Mouse (Mus musculus) naive thymus-derived CD4-positive, alpha-beta T cell, adult 5 months (primary cell): ENCODE results near the gene Fam189b. TPM values are rescaled to one million over a fixed set of nuclear protein-coding genes. Genes with fewer than 3 reads are reported as not detected.

Source experiments
- polyA plus RNA-seq: library from polyadenylated mRNA; unstranded; fragments of 100-300 nt; shearing (Covaris generic); gene quantifications from one replicate; pipeline ENCODE4 v1.2.1, GENCODE M21; 2017

Gene Fam189b
- polyA plus RNA-seq: 143 TPM

DNA sequence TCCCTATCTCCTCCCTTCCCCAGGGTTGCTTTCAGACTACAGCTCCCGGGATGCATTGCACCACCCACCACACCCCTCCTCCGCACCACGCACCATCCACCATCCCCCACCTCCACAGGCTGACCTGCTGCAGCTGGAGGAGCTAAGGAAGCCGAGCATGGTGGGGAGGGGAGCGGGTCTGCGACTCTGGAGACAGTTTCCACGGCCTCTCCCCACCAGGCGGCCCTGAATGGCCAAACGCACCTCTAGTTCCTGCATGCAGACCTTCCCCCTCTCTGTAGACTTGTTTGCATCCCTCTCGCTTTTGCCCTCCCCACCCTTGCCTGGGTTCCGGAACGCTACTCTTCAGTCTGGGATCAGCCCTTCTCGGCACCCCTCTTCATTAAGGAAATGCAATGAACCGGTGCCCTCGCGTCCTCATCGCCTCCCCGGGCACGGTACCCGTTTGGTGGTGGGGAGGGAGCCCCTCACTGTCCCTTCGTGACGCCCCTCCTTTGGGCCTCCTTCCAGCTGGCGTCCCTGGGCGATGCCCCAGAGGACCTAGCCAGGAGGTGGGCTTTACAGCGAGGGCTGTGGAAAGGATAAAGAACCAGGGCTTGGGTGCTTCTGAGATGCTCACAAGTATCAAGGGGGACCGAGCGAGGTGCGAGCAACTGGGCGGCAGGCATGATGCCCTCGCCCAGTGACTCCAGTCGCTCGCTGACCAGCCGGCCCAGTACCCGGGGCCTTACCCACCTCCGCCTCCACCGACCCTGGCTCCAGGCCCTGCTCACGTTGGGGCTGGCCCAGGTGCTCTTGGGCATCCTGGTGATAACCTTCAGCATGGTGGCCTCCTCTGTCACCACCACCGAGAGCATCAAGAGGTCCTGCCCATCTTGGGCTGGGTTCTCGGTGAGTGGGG, at the start of gene Fam189b:
Gene Fam189b (plus strand): TSS at position 86 of the 901 bp plus-strand sequence.

DNA sequence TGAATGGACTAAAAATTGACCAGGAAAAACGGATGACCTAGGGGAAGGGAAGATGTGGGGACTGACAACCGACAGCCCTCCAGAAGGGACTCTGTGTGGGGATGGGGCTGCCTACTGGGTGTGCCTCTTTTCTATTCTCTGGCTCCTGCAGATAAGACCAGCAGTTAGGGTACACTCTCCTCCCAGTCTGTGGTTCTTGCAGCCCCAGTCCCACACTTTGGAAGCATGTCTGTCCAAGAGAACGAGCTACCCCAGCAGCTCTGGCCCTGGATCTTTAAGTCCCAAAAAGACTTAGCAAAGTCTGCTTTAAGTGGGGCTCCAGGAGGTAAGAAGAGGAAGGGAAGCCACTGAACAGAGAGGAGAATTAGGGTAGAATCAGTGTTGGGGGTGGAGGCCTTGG, 47.0 kb upstream of the Fam189b start, which contains the start of gene Pklr:
Gene Pklr (plus strand): TSS at position 185 of the 400 bp plus-strand sequence.

DNA sequence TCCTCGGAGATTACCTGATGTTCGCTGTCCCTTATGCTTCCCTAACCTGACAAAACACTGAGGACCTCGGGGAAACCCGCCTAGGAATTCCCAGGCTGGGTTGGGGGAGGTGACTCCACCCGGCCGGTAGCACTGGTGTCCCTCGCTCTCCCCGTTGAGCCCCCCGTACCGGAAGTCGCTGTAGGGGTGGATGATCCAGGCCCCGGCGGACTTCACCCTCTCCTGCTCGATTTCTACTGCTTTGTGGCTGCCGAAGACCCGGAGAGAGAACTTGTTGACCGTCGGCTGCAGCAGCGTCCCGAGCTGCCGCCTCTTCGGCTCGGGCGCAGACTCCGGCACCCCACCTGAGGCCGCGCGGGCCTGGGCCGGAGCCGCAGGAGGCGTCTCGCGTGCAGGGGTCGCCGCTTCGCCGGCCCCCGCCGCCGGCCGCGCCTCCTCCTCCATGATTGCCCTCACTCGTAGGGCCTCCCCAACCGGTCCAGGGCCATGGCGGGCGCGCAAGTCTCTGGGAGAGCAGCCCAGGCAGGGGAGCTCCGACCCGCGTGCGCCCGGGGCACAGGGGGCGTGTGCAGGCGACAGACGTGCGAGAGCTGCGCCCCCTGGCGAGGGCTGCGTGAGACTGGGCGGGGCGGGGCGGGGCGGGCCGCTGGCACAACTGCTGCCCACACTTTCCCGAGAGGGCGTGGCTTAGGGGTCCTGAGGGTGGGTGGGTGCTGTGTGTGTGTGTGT, 23.2 kb upstream of the Fam189b start, which contains the start of gene Hcn3:
Gene Hcn3 (minus strand): TSS at position 581 of the 729 bp plus-strand sequence.

GRCm38 (mm10) chr3:89164506-89165267, 18.3 kb upstream of the Fam189b start, which contains the start of gene Clk2:
TSS of gene Clk2 (plus strand) at chr3:89164795.

DNA sequence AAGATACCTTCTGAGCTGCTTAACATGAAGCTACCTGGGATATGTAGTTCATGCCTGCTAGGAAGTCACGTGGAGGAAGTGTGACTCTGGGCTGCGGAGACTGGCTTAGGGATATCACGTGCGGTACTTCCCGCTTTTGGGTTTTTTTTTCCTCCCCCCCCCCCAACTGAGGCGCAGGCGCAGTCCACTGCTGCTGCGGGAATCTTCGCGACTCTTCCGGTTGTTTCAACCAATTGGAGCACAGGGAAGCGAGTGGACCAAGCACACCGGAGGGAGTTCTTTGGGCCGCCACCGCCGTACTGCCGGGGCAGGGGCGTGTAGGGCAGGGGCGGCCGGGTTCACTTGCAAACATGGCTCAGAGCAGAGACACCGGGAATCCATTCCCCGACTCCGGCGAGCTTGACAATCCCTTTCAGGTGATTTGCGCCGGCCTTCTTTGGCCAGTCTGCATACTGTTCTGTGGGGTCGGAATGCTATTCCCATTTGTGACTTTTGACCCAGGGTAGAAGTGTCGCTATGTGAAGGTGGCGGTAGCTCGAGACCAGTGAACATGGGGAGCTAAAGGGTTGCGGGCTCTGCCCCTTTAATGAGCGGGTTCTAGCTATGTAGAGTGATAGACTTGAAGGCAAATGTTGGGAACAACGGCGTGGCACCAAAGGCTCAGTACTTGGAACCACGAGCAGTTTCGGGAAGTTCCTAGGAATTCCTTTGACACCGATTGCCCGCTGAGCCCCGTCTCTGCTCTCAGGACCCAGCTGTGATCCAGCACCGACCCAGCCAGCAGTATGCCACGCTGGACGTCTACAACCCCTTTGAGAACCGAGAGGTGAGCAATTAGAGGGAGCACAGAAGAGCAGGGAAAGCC, 5.5 kb upstream of the Fam189b start, which contains the start of gene Scamp3:
Gene Scamp3 (plus strand): TSS at position 232 of the 865 bp plus-strand sequence.

GRCm38 (mm10) chr3:89202253-89203141, 19.6 kb downstream of the Fam189b start, which contains the start of gene Gba:
TSS of gene Gba (plus strand) at chr3:89202928.

DNA sequence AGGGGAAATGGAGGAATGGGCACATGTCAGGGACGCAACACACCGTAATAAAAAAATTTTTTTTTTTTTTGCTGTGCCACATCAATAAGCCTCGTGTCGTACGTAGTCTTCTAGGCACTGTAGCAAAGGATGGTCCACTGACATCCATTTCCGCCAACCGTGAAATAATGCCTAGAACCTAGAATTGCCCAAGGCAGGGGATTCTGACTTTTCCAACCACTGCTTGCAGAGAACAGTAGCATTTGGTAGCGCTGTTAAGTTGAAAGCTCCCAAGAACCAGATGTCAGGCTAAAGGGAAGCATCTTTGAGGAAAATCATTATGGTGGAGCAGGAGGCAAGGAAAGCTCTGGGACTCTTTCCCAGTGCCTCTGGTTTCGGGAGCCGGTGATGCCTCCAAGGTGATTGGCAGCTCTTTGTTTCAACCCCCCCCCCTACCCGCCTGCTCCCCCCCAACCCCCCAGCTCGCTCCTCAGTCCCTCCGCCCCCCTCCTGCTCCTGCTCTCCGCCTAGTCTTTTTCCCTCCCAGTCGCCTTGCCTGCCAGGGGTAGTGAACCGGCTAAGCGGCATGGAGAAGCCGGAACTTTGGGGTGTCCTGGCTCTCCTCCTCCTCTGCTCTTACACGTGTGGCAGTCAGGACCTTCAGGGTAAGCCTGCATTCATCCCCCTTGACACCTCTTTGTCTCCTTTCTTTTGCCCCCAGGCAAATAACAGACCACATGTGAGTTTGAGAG, 31.9 kb downstream of the Fam189b start, which contains the start of gene Thbs3:
Gene Thbs3 (plus strand): TSS at position 500 of the 731 bp plus-strand sequence.

DNA sequence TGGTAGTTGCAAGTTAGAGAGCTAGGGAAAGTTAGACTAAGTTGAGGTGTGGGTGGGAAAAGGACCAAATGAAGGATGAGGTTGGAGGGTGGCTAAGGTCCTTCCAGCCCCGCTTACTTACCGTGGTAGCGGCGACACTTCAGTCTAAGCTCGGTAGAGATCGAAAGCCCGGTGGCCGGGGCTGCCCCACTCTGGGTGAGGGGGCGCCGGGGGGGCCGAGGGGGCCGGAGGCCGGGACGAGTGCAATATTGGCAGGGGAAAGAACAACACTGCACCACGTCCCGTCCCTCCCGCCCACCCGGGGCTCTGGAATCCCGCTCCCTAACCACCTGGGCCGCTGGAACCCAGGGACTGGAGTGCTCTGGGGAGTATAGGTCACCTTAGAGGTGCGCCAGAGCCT, 44.0 kb downstream of the Fam189b start, which contains the start of gene Mtx1:
Gene Mtx1 (minus strand): TSS at position 189 of the 400 bp plus-strand sequence.

DNA sequence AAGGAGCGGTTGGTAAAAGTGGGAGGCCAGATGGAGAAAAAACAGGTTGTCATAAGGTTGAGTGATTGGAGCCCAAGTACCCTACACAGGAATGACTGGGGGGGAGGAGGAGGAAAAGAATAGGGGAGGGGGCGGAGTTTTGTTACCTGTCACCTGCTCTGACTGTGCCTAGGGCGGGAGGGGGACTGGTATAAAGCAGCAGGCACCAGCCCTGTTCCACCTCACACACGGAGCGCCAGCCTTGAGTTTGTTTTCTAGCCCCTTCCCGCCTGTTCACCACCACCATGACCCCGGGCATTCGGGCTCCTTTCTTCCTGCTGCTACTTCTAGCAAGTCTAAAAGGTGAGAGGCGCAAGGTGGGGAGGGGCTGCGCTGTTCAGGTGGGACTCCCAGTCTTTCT, 45.9 kb downstream of the Fam189b start, which contains the start of gene Muc1:
Gene Muc1 (plus strand): TSS at position 222 of the 400 bp plus-strand sequence.

Other genes with a start within 250 kb of the Fam189b start
- gene Ash1l, start 232.5 kb upstream of the Fam189b start, polyA plus RNA-seq: 40.8 TPM
- 146 TPM for gene Dap3, start 232.0 kb upstream of the Fam189b start, polyA plus RNA-seq
- 55.7 TPM for gene Rusc1, start 89.8 kb upstream of the Fam189b start, polyA plus RNA-seq
- not detected for gene Gm43738, start 82.0 kb upstream of the Fam189b start, polyA plus RNA-seq
- gene Fdps, start 81.2 kb upstream of the Fam189b start, polyA plus RNA-seq: 69.4 TPM
- not detected for gene Pklr, start 47.0 kb upstream of the Fam189b start, polyA plus RNA-seq
- gene Hcn3, start 22.9 kb upstream of the Fam189b start, polyA plus RNA-seq: 2.3 TPM
- gene Clk2, start 18.3 kb upstream of the Fam189b start, polyA plus RNA-seq: 106 TPM
- 217 TPM for gene Scamp3, start 5.7 kb upstream of the Fam189b start, polyA plus RNA-seq
- 72.7 TPM for gene Gba, start 19.8 kb downstream of the Fam189b start, polyA plus RNA-seq
- gene Thbs3, start 32.0 kb downstream of the Fam189b start, polyA plus RNA-seq: 1.5 TPM
- gene Mtx1, start 43.9 kb downstream of the Fam189b start, polyA plus RNA-seq: 102 TPM
- gene Muc1, start 45.9 kb downstream of the Fam189b start, polyA plus RNA-seq: not detected
- 161 TPM for gene Krtcap2, start 62.8 kb downstream of the Fam189b start, polyA plus RNA-seq
- gene Trim46, start 63.2 kb downstream of the Fam189b start, polyA plus RNA-seq: 1.1 TPM
- 74.9 TPM for gene Dpm3, start 76.2 kb downstream of the Fam189b start, polyA plus RNA-seq
- gene Slc50a1, start 87.4 kb downstream of the Fam189b start, polyA plus RNA-seq: 189 TPM
- not detected for gene Efna1, start 98.0 kb downstream of the Fam189b start, polyA plus RNA-seq
- gene Efna3, start 139.8 kb downstream of the Fam189b start, polyA plus RNA-seq: not detected
- 0.21 TPM for gene Efna4, start 154.9 kb downstream of the Fam189b start, polyA plus RNA-seq
- gene Adam15, start 166.9 kb downstream of the Fam189b start, polyA plus RNA-seq: 11.3 TPM
- 0.20 TPM for gene Dcst2, start 178.8 kb downstream of the Fam189b start, polyA plus RNA-seq
- gene Dcst1, start 182.1 kb downstream of the Fam189b start, polyA plus RNA-seq: 0.25 TPM
- gene Zbtb7b, start 211.6 kb downstream of the Fam189b start, polyA plus RNA-seq: 14.2 TPM
- 0.31 TPM for gene Lenep, start 219.7 kb downstream of the Fam189b start, polyA plus RNA-seq
- gene Flad1, start 228.7 kb downstream of the Fam189b start, polyA plus RNA-seq: 25.3 TPM
- 10.2 TPM for gene Cks1b, start 235.2 kb downstream of the Fam189b start, polyA plus RNA-seq
- 79.2 TPM for gene Shc1, start 235.3 kb downstream of the Fam189b start, polyA plus RNA-seq
- 47.2 TPM for gene Pygo2, start 247.1 kb downstream of the Fam189b start, polyA plus RNA-seq